Mouse (Mus musculus): ENCODE results near the gene Por. TPM values are rescaled to one million over a fixed set of nuclear protein-coding genes. Genes with fewer than 3 reads are reported as not detected.

The Por gene
- total RNA-seq, 2 experiments from 2014 or later: 30.3 to 35.6 TPM

- no peak for DNase-seq (ENCODE audit: low spot score)
These were observed 31.8 kb downstream of the Por start for GRCm38 (mm10) chr5:135701601-135702000.

GRCm38 (mm10) chr5:135702190-135702589 lies 32.4 kb downstream of the Por start:
- no peak for DNase-seq (ENCODE audit: low spot score)

GRCm38 (mm10) chr5:135702682-135703192 lies 32.9 kb downstream of the Por start:
- no peak for DNase-seq (ENCODE audit: low spot score)

- DNase-seq (ENCODE audit: low spot score): no peak
These were observed 33.6 kb downstream of the Por start for GRCm38 (mm10) chr5:135703431-135703830.

GRCm38 (mm10) chr5:135705383-135705782 lies 35.5 kb downstream of the Por start:
- no peak for DNase-seq (ENCODE audit: low spot score)

- DNase-seq (ENCODE audit: low spot score): no peak
These were observed 37.2 kb downstream of the Por start for GRCm38 (mm10) chr5:135707039-135707438.

- DNase-seq (ENCODE audit: low spot score): peak; percentile 61
These were observed 38.0 kb downstream of the Por start for GRCm38 (mm10) chr5:135707855-135708254.

GRCm38 (mm10) chr5:135709716-135710115 lies 39.9 kb downstream of the Por start:
- no peak for DNase-seq (ENCODE audit: low spot score)

GRCm38 (mm10) chr5:135710599-135711214 lies 40.9 kb downstream of the Por start:
- peak; percentile 62 for DNase-seq (ENCODE audit: low spot score)

- no peak for DNase-seq (ENCODE audit: low spot score)
These were observed 41.9 kb downstream of the Por start for GRCm38 (mm10) chr5:135711582-135712355.

- no peak for DNase-seq (ENCODE audit: low spot score)
These were observed 43.0 kb downstream of the Por start for GRCm38 (mm10) chr5:135712803-135713202.

- peak; percentile 74 for DNase-seq (ENCODE audit: low spot score)
These were observed 43.8 kb downstream of the Por start for GRCm38 (mm10) chr5:135713441-135714218.

- DNase-seq (ENCODE audit: low spot score): no peak
These were observed 45.8 kb downstream of the Por start for GRCm38 (mm10) chr5:135715624-135716023.

- no peak for DNase-seq (ENCODE audit: low spot score)
These were observed 49.8 kb downstream of the Por start for GRCm38 (mm10) chr5:135719586-135720120.

- no peak for DNase-seq (ENCODE audit: low spot score)
These were observed 50.3 kb downstream of the Por start for GRCm38 (mm10) chr5:135720121-135720520.

- DNase-seq (ENCODE audit: low spot score): no peak
These were observed 51.2 kb downstream of the Por start for GRCm38 (mm10) chr5:135721076-135721475.

- DNase-seq (ENCODE audit: low spot score): peak; percentile 82
These were observed 52.3 kb downstream of the Por start for GRCm38 (mm10) chr5:135722121-135722520.

- no peak for DNase-seq (ENCODE audit: low spot score)
These were observed 53.4 kb downstream of the Por start for GRCm38 (mm10) chr5:135723165-135723751.

- DNase-seq (ENCODE audit: low spot score): no peak
These were observed 54.9 kb downstream of the Por start for GRCm38 (mm10) chr5:135724536-135725322.

- no peak for DNase-seq (ENCODE audit: low spot score)
These were observed 55.6 kb downstream of the Por start for GRCm38 (mm10) chr5:135725391-135725841.

Data from gastrocnemius, adult 18-20 months (tissue).